Mouse (Mus musculus) limb, embryonic 13.5 days (tissue): ENCODE measurements around the gene Car6. TPM values are rescaled to one million over a fixed set of nuclear protein-coding genes. Genes with fewer than 3 reads are reported as not detected.
A peak's percentile ranks its signal among the peaks of the same experiment; 100 is the strongest.

Experiments
- ATAC-seq: fragments of 200-750 bp; cut with Nextera tagmentation; 2 replicates; pipeline ENCODE4 v1.8.0; 2017; ENCODE audit warnings: low read depth, moderate number of reproducible peaks, moderate TSS enrichment; ENCODE audit not compliant: low FRiP score
- H3K27ac ChIP-seq: fragments of 300-500 bp; sonication (generic); 2 replicates; pipeline ENCODE4 v1.5.1; 2015; ENCODE audit warnings: inconsistent platforms, mild to moderate bottlenecking, moderate library complexity
- H3K27me3 ChIP-seq: fragments of 300-500 bp; sonication (generic); 2 replicates; pipeline ENCODE4 v1.6.1; 2015; ENCODE audit warnings: mild to moderate bottlenecking, inconsistent platforms
- H3K36me3 ChIP-seq: fragments of 300-500 bp; sonication (generic); 2 replicates; pipeline ENCODE4 v1.6.1; 2015; ENCODE audit warnings: inconsistent platforms, mild to moderate bottlenecking, moderate library complexity
- H3K4me1 ChIP-seq: fragments of 300-500 bp; sonication (generic); 2 replicates; pipeline ENCODE4 v1.6.1; 2015; ENCODE audit warnings: inconsistent platforms
- H3K4me2 ChIP-seq: fragments of 300-500 bp; sonication (generic); replicated peaks from 2 replicates; pipeline ENCODE4 v1.6.1; 2015; ENCODE audit warnings: inconsistent platforms, mild to moderate bottlenecking, moderate library complexity
- H3K4me3 ChIP-seq: fragments of 300-500 bp; sonication (generic); 2 replicates; pipeline ENCODE4 v1.5.1; 2015; ENCODE audit warnings: moderate library complexity, mild to moderate bottlenecking, inconsistent platforms
- H3K9ac ChIP-seq: fragments of 300-500 bp; sonication (generic); 2 replicates; pipeline ENCODE4 v1.6.1; 2015; ENCODE audit warnings: mild to moderate bottlenecking, inconsistent platforms
- H3K9me3 ChIP-seq: fragments of 300-500 bp; sonication (generic); 2 replicates; pipeline ENCODE4 v1.6.1; 2016; ENCODE audit warnings: inconsistent platforms
- WGBS: fragments of 180-500 bp; shearing (Covaris S2); methylation state at CpG from one replicate; pipeline ENCODE4 v1.1.7; 2015; 5-methylcytosine and 5-hydroxymethylcytosine counted together
- polyA plus RNA-seq: library from polyadenylated mRNA; unstranded; fragments of >200 nt; fragmentation: Nextera tagmentation; extraction: Ambion mirVana; gene quantifications from 2 replicates; pipeline ENCODE4 v1.2.1, GENCODE M21; 2015

The Car6 gene
- polyA plus RNA-seq = 0.50 and 0.55 TPM in 2 replicates

- WGBS = 74% methylated on average over 5 of the region's 5 CpGs
- no peak for ATAC-seq
- H3K27ac ChIP-seq = no peak within 1 kb of the TSS
- no peaks in the 10 kb centered on the region for H3K4me1 ChIP-seq
- H3K36me3 ChIP-seq = no peaks in the 10 kb centered on the region
- no peaks in the 10 kb centered on the region for H3K9me3 ChIP-seq
- H3K4me2 ChIP-seq = no peak within 1 kb of the TSS
- H3K27me3 ChIP-seq = no peaks in the 10 kb centered on the region
- no peak within 1 kb of the TSS for H3K9ac ChIP-seq
- H3K4me3 ChIP-seq = no peak within 1 kb of the TSS
Observed at GRCm38 (mm10) chr4:150201232-150201631, at the start of gene Car6. Gene Car6, minus strand, starts transcription at chr4:150201332.

GRCm38 (mm10) chr4:150249731-150250270, 48.7 kb upstream of the Car6 start:
- Histone ChIP-seq H3K9me3 (no peaks in the 10 kb centered on the region), H3K27ac (no peak overlapping the region), H3K4me1 (peaks cover 10% of the 10 kb centered on the region), H3K9ac (no peak overlapping the region), H3K36me3 (peaks cover 56% of the 10 kb centered on the region), H3K27me3 (no peaks in the 10 kb centered on the region), H3K4me2 (no peak overlapping the region), H3K4me3 (no peak overlapping the region)
- ATAC-seq = no peak
- 78% methylated on average over 5 of the region's 5 CpGs for WGBS

DNA sequence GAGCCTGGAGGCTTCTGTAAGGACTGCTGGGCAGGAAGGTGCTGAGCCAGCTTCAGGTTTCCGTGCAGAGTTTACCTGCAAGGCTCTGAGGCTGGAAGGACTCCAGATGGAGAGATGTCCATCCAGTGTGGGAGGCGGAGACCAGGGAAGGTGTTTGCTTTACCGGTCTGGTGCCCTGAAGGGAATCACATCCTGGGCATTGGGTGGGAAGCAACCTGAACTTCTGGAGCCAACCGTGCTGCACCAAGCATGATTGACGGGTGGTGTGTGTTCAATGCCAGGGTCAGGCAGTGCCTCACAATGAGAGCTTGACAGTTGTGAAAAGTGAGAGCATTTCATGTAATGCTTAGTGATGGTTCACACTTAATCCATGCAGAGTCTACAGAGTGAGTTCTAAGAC, 47.8 kb upstream of the Car6 start:
- H3K9ac ChIP-seq = no peak overlapping the region
- no peaks in the 10 kb centered on the region for H3K27me3 ChIP-seq
- ATAC-seq = no peak
- no peak overlapping the region for H3K4me2 ChIP-seq
- WGBS = 86% methylated on average over 5 of the region's 5 CpGs
- no peak overlapping the region for H3K4me3 ChIP-seq
- H3K27ac ChIP-seq = no peak overlapping the region
- H3K4me1 ChIP-seq = peaks cover 10% of the 10 kb centered on the region
- H3K9me3 ChIP-seq = no peaks in the 10 kb centered on the region
- peaks cover 65% of the 10 kb centered on the region for H3K36me3 ChIP-seq

- no peak for ATAC-seq
Observed at GRCm38 (mm10) chr4:150248009-150248408, 46.9 kb upstream of the Car6 start.

DNA sequence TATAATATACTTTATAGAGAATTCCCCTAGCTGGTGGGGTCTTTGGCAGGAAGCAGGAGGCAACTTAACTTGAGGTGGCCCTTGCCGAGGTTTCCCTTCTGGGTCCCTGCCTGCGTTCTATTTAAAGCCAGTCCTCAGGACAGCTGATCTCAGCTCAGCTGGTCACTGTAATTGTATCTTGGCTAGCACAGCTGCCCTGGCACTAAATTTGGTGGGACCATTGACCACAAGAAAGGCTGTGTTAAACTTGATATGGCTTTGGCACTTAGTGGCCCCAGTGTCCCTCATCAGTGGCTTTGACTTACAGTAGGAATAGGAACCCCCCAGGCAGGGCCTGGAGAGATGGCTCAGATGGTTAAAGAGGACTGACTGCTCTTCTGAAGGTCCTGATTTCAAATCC, 44.7 kb upstream of the Car6 start:
- Histone ChIP-seq H3K4me3 (no peak overlapping the region), H3K9ac (no peak overlapping the region), H3K4me1 (peaks cover 32% of the 10 kb centered on the region), H3K9me3 (no peaks in the 10 kb centered on the region), H3K4me2 (no peak overlapping the region), H3K27me3 (no peaks in the 10 kb centered on the region), H3K36me3 (peaks cover 88% of the 10 kb centered on the region), H3K27ac (no peak overlapping the region)
- ATAC-seq = no peak
- 72% methylated on average over 2 of the region's 2 CpGs for WGBS

More at GRCm38 (mm10) chr4:150248009-150248408, 46.9 kb upstream of the Car6 start:
- no peak overlapping the region for H3K4me2 ChIP-seq
- no peaks in the 10 kb centered on the region for H3K9me3 ChIP-seq
- H3K9ac ChIP-seq = no peak overlapping the region
- no peak overlapping the region for H3K27ac ChIP-seq
- no peaks in the 10 kb centered on the region for H3K27me3 ChIP-seq
- H3K36me3 ChIP-seq = peaks cover 74% of the 10 kb centered on the region
- H3K4me1 ChIP-seq = peaks cover 14% of the 10 kb centered on the region
- no peak overlapping the region for H3K4me3 ChIP-seq
- 62% methylated on average over 5 of the region's 5 CpGs for WGBS

GRCm38 (mm10) chr4:150242745-150243144, 41.6 kb upstream of the Car6 start:
- Histone ChIP-seq H3K27me3 (no peaks in the 10 kb centered on the region), H3K27ac (no peak overlapping the region), H3K9me3 (no peaks in the 10 kb centered on the region), H3K9ac (no peak overlapping the region), H3K4me3 (no peak overlapping the region), H3K4me1 (peaks cover 52% of the 10 kb centered on the region), H3K36me3 (peaks cover 82% of the 10 kb centered on the region), H3K4me2 (no peak overlapping the region)
- no peak for ATAC-seq
- 84% methylated on average over 5 of the region's 5 CpGs for WGBS

DNA sequence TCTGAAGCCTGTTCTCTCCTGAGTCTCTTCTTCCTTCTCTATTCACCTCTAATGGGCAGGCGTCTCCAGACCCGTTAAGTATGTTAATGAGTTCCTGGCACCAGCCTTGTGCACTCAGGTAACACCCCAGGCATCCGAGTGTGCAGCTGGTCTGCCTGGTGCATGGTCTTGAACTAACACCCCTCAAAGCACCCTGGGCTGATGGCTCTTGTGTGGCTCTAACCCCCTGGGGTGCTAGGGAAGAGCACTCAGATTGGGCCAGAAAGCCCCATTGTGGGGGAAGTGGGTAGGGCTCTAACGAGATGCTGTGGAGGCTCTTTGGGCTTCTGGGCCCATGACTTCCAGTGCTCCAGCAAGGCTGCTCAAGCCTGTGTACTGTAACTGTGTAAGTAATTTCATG, 40.6 kb upstream of the Car6 start:
- peak overlapping the region; percentile 1; the same call in 1 of the 2 replicates for H3K27ac ChIP-seq
- WGBS = 66% methylated on average over 4 of the region's 4 CpGs
- H3K27me3 ChIP-seq = no peaks in the 10 kb centered on the region
- peaks cover 71% of the 10 kb centered on the region for H3K36me3 ChIP-seq
- ATAC-seq = no peak
- H3K9ac ChIP-seq = no peak overlapping the region
- H3K4me2 ChIP-seq = peak overlapping the region; percentile 30
- peaks cover 52% of the 10 kb centered on the region for H3K4me1 ChIP-seq
- H3K9me3 ChIP-seq = no peaks in the 10 kb centered on the region
- H3K4me3 ChIP-seq = no peak overlapping the region

DNA sequence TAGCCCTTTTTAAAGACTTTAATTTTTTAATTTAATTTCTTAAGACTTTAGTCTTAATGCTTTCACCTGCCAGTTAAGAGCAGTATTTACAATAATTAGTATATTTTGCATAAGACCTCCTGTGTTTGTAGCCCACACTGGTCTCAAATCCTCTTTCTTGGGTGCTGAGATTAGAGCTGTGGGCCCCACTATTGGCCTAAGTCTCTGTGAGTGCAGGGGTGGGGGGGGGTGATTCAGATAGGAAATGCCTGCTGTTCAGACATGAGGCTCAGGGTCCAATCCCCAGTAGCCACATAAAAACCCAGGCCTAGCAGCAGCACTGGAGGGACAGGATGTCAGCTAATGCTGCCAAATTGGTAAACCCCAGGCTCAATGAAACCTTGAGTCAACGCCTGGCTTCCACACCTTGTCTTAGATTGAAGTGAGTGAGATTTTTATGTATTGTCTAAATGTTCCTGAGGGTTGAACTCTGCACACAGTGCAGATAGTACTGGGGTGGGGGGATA, 39.3 kb upstream of the Car6 start:
- peaks cover 58% of the 10 kb centered on the region for H3K4me1 ChIP-seq
- peak overlapping the region; percentile 35; the same call in 1 of the 2 replicates for H3K9ac ChIP-seq
- H3K4me3 ChIP-seq = peak overlapping the region; percentile 16
- peaks cover 59% of the 10 kb centered on the region for H3K36me3 ChIP-seq
- no peaks in the 10 kb centered on the region for H3K27me3 ChIP-seq
- 38% methylated on average over 1 of the region's 1 CpGs for whole genome bisulfite sequencing
- peak overlapping the region; percentile 77 for H3K4me2 ChIP-seq
- no peak overlapping the region for H3K27ac ChIP-seq
- no peak for ATAC-seq
- H3K9me3 ChIP-seq = no peaks in the 10 kb centered on the region

- H3K9me3 ChIP-seq = no peaks in the 10 kb centered on the region
- no peak for ATAC-seq
- no peaks in the 10 kb centered on the region for H3K27me3 ChIP-seq
- H3K4me1 ChIP-seq = peaks cover 63% of the 10 kb centered on the region
- H3K4me2 ChIP-seq = peak overlapping the region; percentile 77
- H3K4me3 ChIP-seq = peak overlapping the region; percentile 84
- peak overlapping the region; percentile 22; the same call in 1 of the 2 replicates for H3K27ac ChIP-seq
- 5% methylated on average over 6 of the region's 6 CpGs for WGBS
- peak overlapping the region; percentile 50; the same call in 1 of the 2 replicates for H3K9ac ChIP-seq
- peaks cover 54% of the 10 kb centered on the region for H3K36me3 ChIP-seq
Observed at GRCm38 (mm10) chr4:150239951-150240368, 38.8 kb upstream of the Car6 start.

DNA sequence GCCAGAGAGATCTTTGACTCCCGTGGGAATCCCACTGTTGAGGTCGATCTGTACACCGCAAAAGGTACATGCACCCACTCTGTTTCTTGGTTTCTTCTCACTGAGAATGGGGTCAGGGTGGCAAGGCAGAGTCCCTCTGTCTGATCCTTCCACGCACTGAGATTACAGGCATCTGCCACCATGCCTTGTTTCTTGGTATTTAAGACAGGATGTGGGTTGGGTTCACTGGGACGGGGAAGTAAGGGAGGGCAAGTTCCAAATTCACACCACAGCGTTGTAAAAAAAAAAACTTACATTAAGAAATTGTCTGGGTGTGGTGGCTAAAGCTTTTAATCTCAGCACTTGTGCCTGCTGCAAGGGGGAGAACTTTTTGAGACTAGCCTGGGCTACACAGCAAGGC, 38.4 kb upstream of the Car6 start:
- no peak for ATAC-seq
- WGBS = 26% methylated on average over 6 of the region's 6 CpGs
- Histone ChIP-seq H3K27ac (peak overlapping the region; percentile 22; the same call in 1 of the 2 replicates), H3K9ac (peak overlapping the region; percentile 95), H3K27me3 (no peaks in the 10 kb centered on the region), H3K4me2 (peak overlapping the region; percentile 77), H3K4me3 (peak overlapping the region; percentile 84), H3K9me3 (no peaks in the 10 kb centered on the region), H3K4me1 (peaks cover 66% of the 10 kb centered on the region), H3K36me3 (peaks cover 49% of the 10 kb centered on the region)

DNA sequence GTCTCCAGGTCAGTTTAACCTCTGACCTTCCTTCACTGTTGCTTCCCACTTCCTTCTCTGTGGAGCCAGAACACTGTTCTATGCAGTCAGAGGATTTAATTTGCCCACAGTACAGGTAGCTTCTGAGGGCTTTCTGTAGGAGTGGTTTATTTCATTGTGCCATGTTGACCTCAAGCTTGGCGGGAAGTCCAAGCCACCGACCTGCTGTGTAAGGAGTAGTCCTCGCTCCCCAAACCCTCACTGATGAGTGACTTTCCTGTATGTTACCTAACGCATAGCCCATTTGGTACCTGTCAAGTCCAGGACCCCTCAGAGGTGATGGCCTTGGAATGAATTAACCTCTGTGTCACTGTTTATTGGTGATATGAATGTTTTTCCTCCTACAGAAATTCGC, 38.0 kb upstream of the Car6 start:
- Histone ChIP-seq H3K4me3 (peak overlapping the region; percentile 84), H3K9ac (peak overlapping the region; percentile 95), H3K9me3 (no peaks in the 10 kb centered on the region), H3K36me3 (peaks cover 45% of the 10 kb centered on the region), H3K27me3 (no peaks in the 10 kb centered on the region), H3K4me2 (peak overlapping the region; percentile 77), H3K27ac (no peak overlapping the region), H3K4me1 (peaks cover 66% of the 10 kb centered on the region)
- 22% methylated on average over 5 of the region's 5 CpGs for WGBS
- no peak for ATAC-seq

- Histone ChIP-seq H3K27ac (peak overlapping the region; percentile 98; the same call in 1 of the 2 replicates), H3K9me3 (no peaks in the 10 kb centered on the region), H3K4me2 (peak overlapping the region; percentile 77), H3K27me3 (no peaks in the 10 kb centered on the region), H3K9ac (peak overlapping the region; percentile 95), H3K36me3 (peaks cover 40% of the 10 kb centered on the region), H3K4me3 (peak overlapping the region; percentile 84), H3K4me1 (peaks cover 66% of the 10 kb centered on the region)
- ATAC-seq = no peak
- WGBS = 3% methylated on average over 3 of the region's 3 CpGs
Observed at GRCm38 (mm10) chr4:150238433-150239086, 37.4 kb upstream of the Car6 start.
